Mouse (Mus musculus) layer of hippocampus, adult 9-10 months (tissue): ENCODE data around the gene Gtf2ird1.
"Not testable (repeated sequence)": the region's sequence is repeated elsewhere in the genome, so short reads cannot be mapped to it uniquely, and the experiment has no call there.

ENCODE experiments used
- DNase-seq: peaks from one replicate; pipeline ENCODE4 v3.0.0; 2022; ENCODE audit warnings: low spot score

Gtf2ird1 gene

GRCm38 (mm10) chr5:134456503-134456962, at the start of gene Gtf2ird1:
Gtf2ird1 (minus strand) TSS chr5:134456716.
- DNase-seq, result peak; percentile 44

GRCm38 (mm10) chr5:134505810-134506292, 49.3 kb upstream of the Gtf2ird1 start:
- no peak for DNase-seq

- no peak for DNase-seq
Observed at GRCm38 (mm10) chr5:134502591-134502990, 46.1 kb upstream of the Gtf2ird1 start.

- no peak for DNase-seq
Observed at GRCm38 (mm10) chr5:134501453-134501852, 44.9 kb upstream of the Gtf2ird1 start.

DNA sequence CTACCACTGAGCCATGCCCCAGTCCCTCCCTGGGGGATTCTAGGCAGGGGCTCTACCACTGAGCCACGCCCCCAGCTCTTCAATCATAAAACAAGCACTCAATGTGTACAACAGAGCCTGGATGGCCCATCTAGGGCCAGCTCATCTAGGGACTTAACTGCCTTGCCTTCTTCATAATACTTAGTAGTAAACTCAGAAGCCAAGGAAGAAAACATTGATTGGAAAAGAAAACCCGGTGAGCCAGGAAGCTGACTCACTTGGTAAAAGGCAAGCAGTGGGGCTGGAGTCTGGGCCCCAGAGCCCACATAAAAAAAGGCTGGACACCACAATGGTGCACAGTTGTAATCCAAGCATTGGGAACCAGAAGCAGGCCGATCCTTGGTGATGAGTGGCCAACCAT, 44.2 kb upstream of the Gtf2ird1 start:
- no peak for DNase-seq

DNA sequence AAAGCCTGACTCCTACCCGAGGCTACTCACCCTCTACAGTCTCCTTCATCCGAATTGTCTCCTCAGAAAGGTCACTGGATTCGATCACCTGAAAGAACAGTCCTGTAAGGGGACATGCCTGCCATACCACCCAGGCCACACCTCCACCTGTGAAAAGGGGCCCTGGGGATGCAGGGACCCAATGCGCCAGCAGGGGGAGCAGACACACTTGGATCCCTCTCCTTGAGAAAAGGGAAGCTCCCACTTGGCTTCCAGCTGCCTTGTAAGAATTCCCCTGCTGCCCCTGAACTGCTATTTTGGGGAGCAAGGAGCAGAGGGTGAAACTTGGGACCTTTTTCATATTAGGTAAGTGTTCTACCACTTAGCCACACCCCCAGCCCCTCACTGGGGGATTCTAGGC, 43.5 kb upstream of the Gtf2ird1 start:
- DNase-seq, result no peak

GRCm38 (mm10) chr5:134497026-134497425, 40.5 kb upstream of the Gtf2ird1 start:
- no peak for DNase-seq

GRCm38 (mm10) chr5:134495796-134496195, 39.3 kb upstream of the Gtf2ird1 start:
- no peak for DNase-seq

GRCm38 (mm10) chr5:134494142-134494541, 37.6 kb upstream of the Gtf2ird1 start:
- DNase-seq, result peak; percentile 96

- no peak for DNase-seq
Observed at GRCm38 (mm10) chr5:134492956-134493355, 36.4 kb upstream of the Gtf2ird1 start.

- peak; percentile 77 for DNase-seq
Observed at GRCm38 (mm10) chr5:134491712-134492417, 35.3 kb upstream of the Gtf2ird1 start.

DNA sequence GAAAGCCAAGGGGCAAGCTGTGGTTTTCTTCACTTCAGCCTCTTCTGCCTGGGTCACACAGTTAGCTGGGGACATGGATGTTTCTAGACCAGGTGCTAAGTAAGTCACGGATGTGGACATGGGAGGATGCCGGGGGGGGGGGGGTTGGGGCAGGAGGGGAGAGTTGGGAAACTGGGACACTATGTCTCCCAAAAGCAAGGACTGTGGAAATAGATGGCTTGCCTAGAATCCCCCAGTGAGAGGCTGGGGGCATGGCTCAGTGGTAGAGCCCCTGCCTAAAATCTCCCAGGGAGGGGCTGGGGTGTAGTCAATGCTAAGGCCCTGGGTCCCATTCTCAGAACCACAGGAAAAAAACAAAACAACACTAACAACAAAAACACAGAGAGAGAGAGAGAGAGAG, 34.7 kb upstream of the Gtf2ird1 start:
- no peak for DNase-seq

GRCm38 (mm10) chr5:134490465-134490864, 33.9 kb upstream of the Gtf2ird1 start:
- DNase-seq, result no peak

GRCm38 (mm10) chr5:134489583-134489982, 33.1 kb upstream of the Gtf2ird1 start:
- DNase-seq, result no peak

GRCm38 (mm10) chr5:134488596-134488995, 32.1 kb upstream of the Gtf2ird1 start:
- no peak for DNase-seq

DNA sequence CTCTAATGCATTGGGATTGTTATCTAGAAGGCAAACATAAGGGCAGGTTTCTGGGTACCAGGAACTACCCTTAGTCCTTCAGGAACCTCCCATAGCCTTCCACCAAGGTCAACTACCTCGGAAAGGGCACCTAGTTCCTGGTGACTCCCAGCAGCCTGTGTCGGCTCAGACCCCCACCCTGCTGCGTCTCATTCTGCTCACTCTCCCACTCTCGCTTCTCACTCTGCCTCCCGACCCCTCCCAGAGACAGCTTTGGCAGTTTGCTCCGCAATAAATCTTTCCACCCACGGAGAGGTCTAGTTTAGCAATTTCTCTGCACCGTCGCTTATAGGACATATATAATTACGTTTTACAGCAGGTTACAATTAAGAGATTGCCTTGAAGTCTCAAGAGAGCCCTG, 31.5 kb upstream of the Gtf2ird1 start:
- DNase-seq, result no peak

DNA sequence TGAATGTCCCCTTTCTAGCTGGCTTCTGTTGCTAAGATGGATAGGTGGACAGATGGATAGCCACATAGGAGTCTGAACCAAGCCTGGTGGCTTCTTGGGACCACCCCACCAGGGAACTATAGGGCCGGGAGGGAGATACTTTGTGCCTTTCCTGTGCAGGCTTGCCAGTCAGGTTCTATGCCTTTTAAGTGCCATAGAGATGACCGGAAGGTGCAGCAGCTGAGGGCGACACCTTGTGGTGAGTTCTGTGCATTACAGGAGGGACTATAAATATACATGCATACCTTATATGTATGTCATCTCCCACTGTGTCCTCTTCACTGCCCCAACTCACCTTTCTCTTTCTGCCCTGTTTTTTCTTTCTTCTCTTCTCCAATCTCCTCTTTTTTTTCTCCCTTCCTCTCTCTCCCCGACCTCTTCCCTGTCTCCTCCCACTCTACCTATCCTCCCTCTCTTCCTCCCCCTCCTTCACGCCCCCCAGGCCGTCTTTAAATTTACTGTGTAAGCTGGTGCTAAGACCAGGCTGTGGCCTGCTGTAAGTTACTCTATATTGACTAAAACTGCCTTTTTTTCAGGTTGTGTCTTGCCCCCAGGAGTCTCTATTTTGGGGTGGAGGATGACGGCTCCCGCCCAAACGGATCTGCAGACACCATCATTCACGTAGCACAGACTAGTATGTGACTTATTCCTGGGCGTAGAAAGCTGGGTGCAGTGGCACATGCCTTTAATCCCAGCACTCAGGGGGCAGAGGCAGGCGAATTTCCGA, 29.6 kb upstream of the Gtf2ird1 start:
- DNase-seq, result no peak

DNA sequence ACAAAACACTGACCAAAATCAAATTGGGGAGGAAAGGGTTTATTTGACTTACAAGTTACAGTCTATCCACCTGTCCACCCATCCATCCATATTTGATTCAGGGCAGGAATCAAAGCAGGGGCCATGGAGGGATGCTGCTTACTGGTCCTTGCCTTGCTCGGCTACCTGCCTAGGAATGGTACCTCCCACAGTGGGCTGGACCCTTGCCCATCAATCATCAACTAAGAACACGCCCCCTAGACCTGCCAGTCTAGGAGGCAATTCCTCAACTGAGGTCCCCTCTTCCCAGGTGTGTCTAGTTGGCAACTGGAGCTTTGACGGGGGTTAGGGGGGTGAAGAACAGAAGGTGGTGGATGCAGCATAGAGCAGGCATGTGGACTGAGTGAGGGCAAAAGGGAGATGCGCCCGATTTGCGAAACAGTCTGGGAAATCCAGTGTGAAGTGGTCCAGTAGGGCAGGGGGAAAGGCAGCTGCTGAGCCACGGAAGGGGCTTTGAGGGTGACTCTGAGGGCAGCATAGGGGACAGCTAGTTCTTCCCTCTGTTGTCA, 28.7 kb upstream of the Gtf2ird1 start:
- DNase-seq, result no peak

DNA sequence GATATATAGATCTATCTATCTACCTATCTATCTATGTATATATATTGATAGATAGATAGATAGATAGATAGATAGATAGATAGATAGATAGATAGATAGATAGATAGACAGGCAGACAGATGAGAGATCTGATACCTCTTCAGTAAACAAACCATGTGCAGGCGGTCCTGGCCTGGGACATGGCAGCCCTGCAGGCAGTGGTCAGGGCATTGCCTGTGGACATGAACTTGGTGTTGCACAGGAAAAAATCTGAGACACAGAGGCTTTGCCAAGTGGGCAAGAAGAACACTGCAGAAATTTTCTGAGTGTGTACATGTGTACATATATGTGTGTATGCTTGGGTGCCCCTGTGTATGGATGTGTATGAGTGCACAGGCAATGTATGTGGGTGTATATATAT, 26.8 kb upstream of the Gtf2ird1 start:
- no peak for DNase-seq

DNA sequence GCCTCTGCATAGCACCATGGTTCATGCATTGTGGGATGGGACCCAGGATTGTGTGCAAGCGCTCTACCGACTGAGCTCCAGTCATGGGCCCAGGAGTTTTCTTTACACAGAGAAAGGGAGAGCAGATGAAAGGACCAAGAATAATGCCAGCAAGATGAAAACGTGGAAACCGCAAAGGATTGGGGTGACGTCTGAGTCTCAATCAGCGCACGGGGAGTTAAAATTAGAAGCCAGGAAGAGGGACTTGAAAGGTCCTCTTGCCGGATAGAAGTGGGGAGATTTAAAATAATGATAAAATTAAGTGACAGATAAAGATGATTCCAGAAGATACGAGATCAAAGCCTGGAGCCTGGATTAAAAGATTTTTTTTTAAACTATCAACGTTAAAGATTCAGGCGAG, 25.8 kb upstream of the Gtf2ird1 start:
- no peak for DNase-seq

DNA sequence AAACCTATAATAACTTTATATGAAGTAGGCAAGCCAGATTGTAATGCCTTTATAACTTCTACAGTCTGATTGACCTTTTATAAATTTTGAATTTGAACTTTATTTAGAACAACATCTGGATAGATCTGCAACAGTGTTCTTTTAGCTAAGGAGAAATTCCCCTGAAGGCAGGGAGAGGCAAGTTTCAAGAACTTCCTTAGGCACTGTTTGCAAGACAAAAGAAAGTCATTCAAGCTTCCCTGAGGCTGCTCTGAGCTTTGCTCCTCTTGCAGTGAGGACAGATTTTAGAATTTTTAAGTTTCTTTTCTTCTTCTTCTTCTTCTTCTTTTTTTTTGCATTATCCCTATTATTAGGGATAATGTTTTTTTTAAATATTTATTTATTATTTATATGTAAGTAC, 22.4 kb upstream of the Gtf2ird1 start:
- DNase-seq, result not testable (repeated sequence)

GRCm38 (mm10) chr5:134475686-134476085, 19.2 kb upstream of the Gtf2ird1 start:
- DNase-seq, result not testable (repeated sequence)
